ENCODE assay signal across 1 mouse cellular context in the genomic region with DNA sequence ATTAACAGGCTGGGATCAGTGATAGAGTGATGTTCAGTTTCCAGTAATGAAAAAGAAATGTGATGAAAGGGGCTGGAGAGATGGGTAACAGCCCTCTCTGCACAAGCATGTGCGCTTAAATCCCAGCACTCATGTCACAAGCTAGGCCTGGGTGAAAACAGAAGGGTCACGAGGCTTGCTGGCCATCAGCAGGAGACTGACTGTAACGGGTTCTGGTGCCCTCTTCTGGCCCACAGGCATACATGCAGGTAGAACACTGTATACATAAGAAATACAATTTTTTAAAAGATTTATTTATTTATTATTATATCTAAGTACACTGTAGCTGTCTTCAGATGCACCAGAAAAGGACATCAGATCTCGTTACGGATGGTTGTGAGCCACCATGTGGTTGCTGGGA.
A peak's percentile ranks its signal among the peaks of the same experiment; 100 is the strongest.
TF ChIP-seq lines count a peak whose summit lies in the region.

No protein-coding gene starts in this region.

TF ChIP-seq in MEL, 35 proteins besides CTCF, POLR2A, EP300 and RAD21:
- TF ChIP-seq SMC3 (IDR thresholded peaks at IDR 0.05; ENCODE audit: low read depth, low read length) (peak; percentile 25; the same call in 1 of the 2 replicates), GATA1 (IDR thresholded peaks at IDR 0.05; ENCODE audit: low read depth, low read length) (no peak)
